Mouse (Mus musculus) embryonic facial prominence, embryonic 12.5 days (tissue): Measurements from ENCODE around the gene Siglecf. TPM values are rescaled to one million over a fixed set of nuclear protein-coding genes. Genes with fewer than 3 reads are reported as not detected.
"Not testable (repeated sequence)": the region's sequence is repeated elsewhere in the genome, so short reads cannot be mapped to it uniquely, and the experiment has no call there.

ENCODE experiments used
- ATAC-seq: fragments of 200-750 bp; cut with Nextera tagmentation; 2 replicates; pipeline ENCODE4 v1.8.0; 2017; ENCODE audit not compliant: insufficient number of reproducible peaks, insufficient read depth, low FRiP score, low TSS enrichment
- H3K27ac ChIP-seq: fragments of 300-500 bp; sonication (generic); 2 replicates; pipeline ENCODE4 v1.5.1; 2016; ENCODE audit warnings: mild to moderate bottlenecking
- H3K27me3 ChIP-seq: fragments of 300-500 bp; sonication (generic); 2 replicates; pipeline ENCODE4 v1.6.1; 2016; ENCODE audit warnings: mild to moderate bottlenecking, moderate library complexity
- H3K36me3 ChIP-seq: fragments of 300-500 bp; sonication (generic); 2 replicates; pipeline ENCODE4 v1.6.1; 2016; ENCODE audit warnings: mild to moderate bottlenecking
- H3K4me1 ChIP-seq: fragments of 300-500 bp; sonication (generic); 2 replicates; pipeline ENCODE4 v1.6.1; 2016
- H3K4me2 ChIP-seq: fragments of 300-500 bp; sonication (generic); replicated peaks from 2 replicates; pipeline ENCODE4 v1.6.1; 2016; ENCODE audit warnings: mild to moderate bottlenecking, moderate library complexity
- H3K4me3 ChIP-seq: fragments of 300-500 bp; sonication (generic); 2 replicates; pipeline ENCODE4 v1.5.1; 2016; ENCODE audit warnings: mild to moderate bottlenecking
- H3K9ac ChIP-seq: fragments of 300-500 bp; sonication (generic); 2 replicates; pipeline ENCODE4 v1.6.1; 2016; ENCODE audit warnings: mild to moderate bottlenecking, moderate library complexity
- H3K9me3 ChIP-seq: fragments of 300-500 bp; sonication (generic); 2 replicates; pipeline ENCODE4 v1.6.1; 2016; ENCODE audit warnings: mild to moderate bottlenecking, moderate library complexity
- WGBS: fragments of 180-500 bp; shearing (Covaris S2); methylation state at CpG from one replicate; pipeline ENCODE4 v1.1.7; 2016; 5-methylcytosine and 5-hydroxymethylcytosine counted together
- polyA plus RNA-seq: library from polyadenylated mRNA; unstranded; fragments of >200 nt; fragmentation: Nextera tagmentation; extraction: Ambion mirVana; gene quantifications from 2 replicates; pipeline ENCODE4 v1.2.1, GENCODE M21; 2016

Gene Siglecf
- polyA plus RNA-seq, 1 experiment from 2014 or later, result 0.37 TPM

DNA sequence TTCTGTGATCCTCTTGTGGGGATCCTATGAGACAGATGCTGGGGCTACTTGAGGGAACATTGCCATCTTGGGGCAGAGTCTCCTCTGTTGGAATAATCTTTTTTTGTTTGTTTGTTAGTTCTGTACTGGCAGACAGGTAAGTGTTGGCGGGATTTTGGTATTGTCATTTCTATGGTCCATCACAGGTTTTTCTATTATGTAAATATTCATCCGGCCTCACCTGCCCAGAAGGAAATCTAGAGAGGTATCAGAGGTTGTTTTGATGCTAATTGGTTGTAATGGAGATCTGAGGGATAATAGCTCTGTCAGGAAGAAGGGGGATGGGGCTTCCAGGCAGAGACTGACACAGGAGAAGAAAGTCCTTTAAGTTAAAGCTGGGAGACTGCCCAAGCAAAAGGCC is 7.1 kb upstream of the Siglecf start:
- H3K4me3 ChIP-seq, result no peak overlapping the region
- no peak for ATAC-seq
- 66% methylated on average over 2 of the region's 2 CpGs for WGBS
- H3K27ac ChIP-seq, result no peak overlapping the region
- no peak overlapping the region for H3K4me2 ChIP-seq
- no peaks in the 10 kb centered on the region for H3K9me3 ChIP-seq
- H3K4me1 ChIP-seq, result no peaks in the 10 kb centered on the region
- H3K36me3 ChIP-seq, result no peaks in the 10 kb centered on the region
- no peaks in the 10 kb centered on the region for H3K27me3 ChIP-seq
- H3K9ac ChIP-seq, result no peak overlapping the region

DNA sequence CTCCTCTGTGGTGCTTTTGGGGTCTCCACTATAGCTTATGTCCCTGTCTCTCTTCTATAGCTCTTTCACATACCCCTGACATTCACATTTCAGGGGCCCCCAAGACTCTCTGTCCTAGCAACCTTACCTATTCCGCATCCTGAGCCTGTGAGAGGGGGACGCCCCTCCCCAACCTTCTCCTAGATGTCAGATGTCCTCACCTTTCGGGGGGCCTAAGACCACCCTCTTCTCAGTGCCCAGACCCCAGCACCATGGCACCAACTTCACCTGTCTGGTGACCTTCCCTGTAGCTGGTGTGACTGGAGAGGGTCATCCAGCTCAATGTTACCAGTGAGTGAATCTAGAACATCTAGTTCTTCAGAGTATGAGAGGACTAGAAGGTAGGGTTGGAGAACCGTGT is 6.7 kb upstream of the Siglecf start:
- no peaks in the 10 kb centered on the region for H3K4me1 ChIP-seq
- no peaks in the 10 kb centered on the region for H3K27me3 ChIP-seq
- no peak overlapping the region for H3K4me2 ChIP-seq
- H3K27ac ChIP-seq, result no peak overlapping the region
- H3K36me3 ChIP-seq, result no peaks in the 10 kb centered on the region
- ATAC-seq, result no peak
- no peaks in the 10 kb centered on the region for H3K9me3 ChIP-seq
- H3K4me3 ChIP-seq, result no peak overlapping the region
- WGBS, result 82% methylated on average over 4 of the region's 4 CpGs
- H3K9ac ChIP-seq, result no peak overlapping the region

- ATAC-seq, result no peak
- no peak overlapping the region for H3K4me2 ChIP-seq
- no peaks in the 10 kb centered on the region for H3K36me3 ChIP-seq
- H3K27ac ChIP-seq, result no peak overlapping the region
- WGBS, result 27% methylated on average over 4 of the region's 4 CpGs
- H3K4me3 ChIP-seq, result no peak overlapping the region
- no peak overlapping the region for H3K9ac ChIP-seq
- H3K27me3 ChIP-seq, result no peaks in the 10 kb centered on the region
- no peaks in the 10 kb centered on the region for H3K4me1 ChIP-seq
- no peaks in the 10 kb centered on the region for H3K9me3 ChIP-seq
Measured at GRCm38 (mm10) chr7:43346148-43346547, 5.0 kb upstream of the Siglecf start.

DNA sequence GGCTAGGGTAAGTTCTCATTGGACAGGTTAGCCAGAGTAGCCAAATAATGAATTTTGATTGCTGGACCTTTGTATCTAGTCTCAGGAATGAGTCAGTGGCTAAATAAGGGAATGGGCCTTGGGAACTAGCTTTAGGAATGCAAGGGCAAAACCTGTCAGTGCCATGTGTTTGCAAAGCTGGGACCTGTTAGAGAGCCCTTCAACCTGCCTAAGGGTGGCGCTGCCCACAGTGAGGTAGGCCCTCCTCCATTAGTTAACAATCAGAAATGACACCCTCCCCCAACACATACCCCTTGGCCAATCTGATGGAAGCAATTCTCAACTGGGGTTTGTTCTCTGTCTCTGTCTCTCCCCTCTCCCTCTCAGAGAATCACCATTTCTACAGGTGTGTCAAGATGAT is 4.6 kb upstream of the Siglecf start:
- H3K36me3 ChIP-seq, result no peaks in the 10 kb centered on the region
- no peaks in the 10 kb centered on the region for H3K4me1 ChIP-seq
- no peak for ATAC-seq
- H3K27me3 ChIP-seq, result no peaks in the 10 kb centered on the region
- no peak overlapping the region for H3K27ac ChIP-seq
- no peak overlapping the region for H3K9ac ChIP-seq
- H3K4me2 ChIP-seq, result no peak overlapping the region
- no peaks in the 10 kb centered on the region for H3K9me3 ChIP-seq
- WGBS, result 55% methylated on average over 1 of the region's 1 CpGs
- no peak overlapping the region for H3K4me3 ChIP-seq

- H3K4me3 ChIP-seq, H3K27ac ChIP-seq, H3K27me3 ChIP-seq, H3K4me2 ChIP-seq, H3K9me3 ChIP-seq, H3K9ac ChIP-seq, H3K4me1 ChIP-seq, H3K36me3 ChIP-seq, ATAC-seq: not testable (repeated sequence)
- 74% methylated on average over 5 of the region's 5 CpGs for WGBS
Measured at GRCm38 (mm10) chr7:43349623-43350022, 1.5 kb upstream of the Siglecf start.

- Histone ChIP-seq H3K9ac (no peak overlapping the region), H3K4me1 (no peaks in the 10 kb centered on the region; the same call in 1 of the 2 replicates), H3K36me3 (no peaks in the 10 kb centered on the region), H3K4me2 (no peak overlapping the region), H3K27me3 (no peaks in the 10 kb centered on the region), H3K9me3 (no peaks in the 10 kb centered on the region), H3K27ac (no peak overlapping the region), H3K4me3 (no peak overlapping the region)
- ATAC-seq, result no peak
- 62% methylated on average over 4 of the region's 4 CpGs for WGBS
Measured at GRCm38 (mm10) chr7:43353118-43353517, 2.0 kb downstream of the Siglecf start.

GRCm38 (mm10) chr7:43353758-43354157 is 2.6 kb downstream of the Siglecf start:
- Histone ChIP-seq H3K4me2 (no peak overlapping the region), H3K4me3 (no peak overlapping the region), H3K36me3 (no peaks in the 10 kb centered on the region), H3K9ac (no peak overlapping the region), H3K4me1 (no peaks in the 10 kb centered on the region; the same call in 1 of the 2 replicates), H3K27ac (no peak overlapping the region), H3K9me3 (no peaks in the 10 kb centered on the region), H3K27me3 (no peaks in the 10 kb centered on the region)
- WGBS, result 83% methylated on average over 4 of the region's 4 CpGs
- no peak for ATAC-seq

DNA sequence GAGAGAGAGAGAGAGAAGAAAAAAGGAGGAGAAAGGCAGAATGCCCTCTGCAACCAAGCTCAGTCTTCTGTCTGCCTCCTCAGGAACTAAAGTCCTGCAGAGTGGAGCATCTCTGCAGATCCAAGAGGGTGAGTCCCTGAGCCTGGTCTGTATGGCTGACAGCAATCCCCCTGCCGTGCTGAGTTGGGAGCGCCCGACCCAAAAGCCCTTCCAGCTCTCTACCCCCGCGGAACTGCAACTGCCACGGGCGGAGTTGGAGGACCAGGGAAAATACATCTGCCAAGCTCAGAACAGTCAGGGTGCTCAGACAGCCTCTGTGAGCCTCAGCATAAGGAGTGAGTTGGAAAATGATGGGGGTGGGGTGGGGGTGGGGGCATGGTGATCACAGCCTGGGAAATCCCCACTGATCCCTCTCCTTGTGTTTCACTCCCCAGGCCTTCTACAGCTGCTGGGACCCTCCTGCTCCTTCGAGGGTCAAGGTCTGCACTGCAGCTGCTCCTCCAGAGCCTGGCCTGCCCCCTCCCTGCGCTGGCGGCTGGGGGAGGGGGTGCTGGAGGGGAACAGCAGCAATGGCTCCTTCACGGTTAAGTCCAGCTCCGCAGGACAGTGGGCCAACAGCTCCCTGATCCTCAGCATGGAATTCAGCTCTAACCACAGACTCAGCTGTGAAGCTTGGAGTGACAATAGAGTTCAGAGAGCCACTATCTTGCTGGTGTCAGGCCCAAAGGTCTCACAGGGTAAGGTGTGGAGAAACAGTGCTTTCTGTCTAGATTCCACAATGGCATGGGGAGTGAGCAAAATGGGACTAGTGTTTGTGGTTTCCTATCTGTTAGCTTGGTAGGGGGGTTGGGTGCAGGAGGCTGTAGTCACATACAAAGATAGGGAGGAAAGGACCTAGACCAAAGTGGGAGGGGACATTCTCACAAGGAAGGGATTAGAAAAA is 4.0 kb downstream of the Siglecf start:
- 7% methylated on average over 12 of the region's 12 CpGs for WGBS
- Histone ChIP-seq H3K27ac (no peak overlapping the region), H3K27me3 (no peaks in the 10 kb centered on the region), H3K4me1 (no peaks in the 10 kb centered on the region; the same call in 1 of the 2 replicates), H3K36me3 (no peaks in the 10 kb centered on the region), H3K4me2 (peak overlapping the region; percentile 16), H3K4me3 (no peak overlapping the region), H3K9me3 (no peaks in the 10 kb centered on the region), H3K9ac (no peak overlapping the region)
- ATAC-seq, result peak; percentile 47; the same call in 1 of the 2 replicates

- H3K4me3 ChIP-seq, result no peak overlapping the region
- no peaks in the 10 kb centered on the region for H3K36me3 ChIP-seq
- no peaks in the 10 kb centered on the region for H3K9me3 ChIP-seq
- H3K9ac ChIP-seq, result no peak overlapping the region
- 85% methylated on average over 3 of the region's 3 CpGs for WGBS
- no peak for ATAC-seq
- H3K4me2 ChIP-seq, result no peak overlapping the region
- no peaks in the 10 kb centered on the region; the same call in 1 of the 2 replicates for H3K4me1 ChIP-seq
- H3K27ac ChIP-seq, result no peak overlapping the region
- no peaks in the 10 kb centered on the region for H3K27me3 ChIP-seq
Measured at GRCm38 (mm10) chr7:43358556-43358955, 7.4 kb downstream of the Siglecf start.

GRCm38 (mm10) chr7:43361442-43361841 is 10.3 kb downstream of the Siglecf start:
- Histone ChIP-seq H3K4me3 (no peak overlapping the region), H3K9me3 (no peaks in the 10 kb centered on the region), H3K4me1 (no peaks in the 10 kb centered on the region), H3K36me3 (no peaks in the 10 kb centered on the region), H3K27me3 (no peaks in the 10 kb centered on the region), H3K27ac (no peak overlapping the region), H3K4me2 (no peak overlapping the region), H3K9ac (no peak overlapping the region)
- WGBS, result 90% methylated on average over 1 of the region's 1 CpGs
- no peak for ATAC-seq

DNA sequence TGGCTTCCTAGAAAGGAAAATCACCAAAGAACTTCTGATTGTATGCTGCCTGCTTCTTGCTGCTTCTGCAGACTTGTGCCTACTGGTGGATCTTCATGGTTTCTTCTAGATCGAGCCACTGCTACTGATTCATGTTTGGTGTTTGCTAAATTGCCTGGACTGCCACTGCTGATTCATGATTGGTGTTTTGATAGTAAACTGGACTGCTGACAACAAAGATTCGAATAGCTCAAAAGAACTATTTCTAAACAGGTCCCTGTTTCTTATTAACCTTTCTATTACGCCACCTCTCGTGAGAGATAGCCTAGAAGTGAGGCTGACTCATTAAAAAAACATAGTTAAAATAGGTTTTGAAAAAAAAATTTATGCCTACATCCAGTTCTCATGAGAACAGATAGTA is 10.9 kb downstream of the Siglecf start:
- H3K27ac ChIP-seq, result no peak overlapping the region
- H3K27me3 ChIP-seq, result no peaks in the 10 kb centered on the region
- no peaks in the 10 kb centered on the region for H3K4me1 ChIP-seq
- H3K9ac ChIP-seq, result no peak overlapping the region
- no peak overlapping the region for H3K4me2 ChIP-seq
- H3K36me3 ChIP-seq, result no peaks in the 10 kb centered on the region
- 65% methylated on average over 4 of the region's 4 CpGs for WGBS
- H3K9me3 ChIP-seq, result no peaks in the 10 kb centered on the region
- no peak overlapping the region for H3K4me3 ChIP-seq
- ATAC-seq, result no peak

GRCm38 (mm10) chr7:43378226-43378625 is 27.1 kb downstream of the Siglecf start:
- Histone ChIP-seq H3K4me1 (no peaks in the 10 kb centered on the region), H3K9ac (no peak overlapping the region), H3K27ac (no peak overlapping the region), H3K27me3 (no peaks in the 10 kb centered on the region), H3K4me3 (no peak overlapping the region), H3K4me2 (no peak overlapping the region), H3K9me3 (no peaks in the 10 kb centered on the region), H3K36me3 (no peaks in the 10 kb centered on the region)
- ATAC-seq, result no peak
- 13% methylated on average over 5 of the region's 5 CpGs for WGBS
